Mouse (Mus musculus): ENCODE data around the gene Pdzd8. TPM values are rescaled to one million over a fixed set of nuclear protein-coding genes. Genes with fewer than 3 reads are reported as not detected.

Gene Pdzd8
- polyA plus RNA-seq, 1 experiment from 2014 or later = 16.8 TPM

DNA sequence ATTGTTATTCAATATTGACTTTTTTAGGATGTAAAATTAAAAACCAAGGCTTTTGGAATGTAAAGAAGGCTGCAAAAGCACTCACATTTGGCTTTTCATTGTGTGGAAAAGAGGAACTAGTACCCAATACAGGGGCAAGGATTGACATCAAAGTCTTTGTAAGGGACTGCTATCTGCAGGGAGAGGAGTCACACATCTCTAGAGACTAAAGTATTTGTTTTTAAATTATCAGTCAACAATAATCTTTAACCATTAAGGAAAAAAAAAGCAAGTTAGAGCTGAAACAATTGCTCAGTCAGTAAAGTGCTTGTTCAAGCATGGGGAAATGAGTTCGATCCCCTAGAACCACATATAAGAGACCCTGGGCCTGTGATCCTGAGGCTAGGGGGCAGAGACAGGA, 8.9 kb downstream of the Pdzd8 start:
- Histone ChIP-seq H3K9me3 (no peaks in the 10 kb centered on the region), H3K9ac (replicated peaks) (no peak overlapping the region), H3K27ac (no peak overlapping the region), H3K36me3 (peaks cover 9% of the 10 kb centered on the region; the same call in 1 of the 2 replicates), H3K4me2 (no peak overlapping the region), H3K4me1 (replicated peaks) (peaks cover 7% of the 10 kb centered on the region; the same call in 1 of the 2 replicates), H3K27me3 (no peaks in the 10 kb centered on the region), H3K4me3 (replicated peaks) (no peak overlapping the region)
- no peak for ATAC-seq (ENCODE audit: insufficient number of reproducible peaks, insufficient read depth, low FRiP score, low TSS enrichment, low read depth)
- WGBS = 94% methylated on average over 1 of the region's 1 CpGs

DNA sequence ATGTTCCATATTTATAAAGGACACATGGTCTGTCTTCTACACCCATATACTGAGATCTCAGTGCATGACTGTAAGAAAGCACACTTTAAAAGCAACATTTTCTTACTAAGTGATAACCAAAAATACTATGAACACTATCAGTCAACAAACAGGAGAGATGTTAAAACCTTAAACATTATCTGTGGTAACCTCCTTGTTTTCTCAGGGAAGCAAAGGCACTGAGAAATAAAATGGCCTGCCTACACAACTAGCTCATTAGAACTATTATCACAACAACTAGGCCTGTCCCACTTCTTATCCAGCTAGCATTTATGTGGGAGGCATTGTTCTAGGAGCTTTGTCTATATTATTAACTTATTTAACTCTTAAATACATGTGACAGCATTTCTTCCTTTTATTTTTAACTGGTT, 14.8 kb downstream of the Pdzd8 start:
- ATAC-seq (ENCODE audit: insufficient number of reproducible peaks, insufficient read depth, low FRiP score, low TSS enrichment, low read depth) = no peak
- no peak overlapping the region for H3K27ac ChIP-seq
- no peaks in the 10 kb centered on the region for H3K4me1 ChIP-seq (replicated peaks)
- H3K9ac ChIP-seq (replicated peaks) = no peak overlapping the region
- H3K36me3 ChIP-seq = peaks cover 6% of the 10 kb centered on the region; the same call in 1 of the 2 replicates
- H3K27me3 ChIP-seq = no peaks in the 10 kb centered on the region
- no peak overlapping the region for H3K4me2 ChIP-seq
- H3K4me3 ChIP-seq (replicated peaks) = no peak overlapping the region
- no peaks in the 10 kb centered on the region for H3K9me3 ChIP-seq

DNA sequence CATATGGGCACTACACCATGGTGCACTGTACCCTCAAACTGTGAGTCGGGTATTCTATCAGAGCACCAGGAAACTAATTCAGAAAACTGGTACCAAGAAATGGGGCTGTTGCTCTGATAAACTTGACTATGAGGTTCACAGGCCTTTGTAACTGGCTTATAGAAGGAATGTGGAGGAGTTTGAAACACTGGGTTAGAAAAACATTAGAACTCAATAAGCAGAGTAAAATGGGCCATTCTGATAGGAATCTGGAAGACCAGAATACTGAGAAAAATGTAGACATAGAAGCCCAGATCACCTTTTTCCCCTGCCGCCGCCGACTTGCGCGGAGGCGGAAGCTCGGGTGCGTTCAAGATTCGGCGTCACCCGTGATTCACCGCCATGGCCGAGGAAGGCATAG, 23.6 kb downstream of the Pdzd8 start, which contains the start of gene Rps12-ps3:
Rps12-ps3 (plus strand) TSS at position 301 of the 400 bp plus-strand sequence.
- Histone ChIP-seq H3K27me3 (no peaks in the 10 kb centered on the region), H3K4me2 (no peak within 1 kb of the TSS), H3K4me3 (replicated peaks) (no peak within 1 kb of the TSS), H3K36me3 (peaks cover 18% of the 10 kb centered on the region; the same call in 1 of the 2 replicates), H3K9ac (replicated peaks) (no peak within 1 kb of the TSS), H3K4me1 (replicated peaks) (no peaks in the 10 kb centered on the region), H3K27ac (no peak within 1 kb of the TSS), H3K9me3 (no peaks in the 10 kb centered on the region)
- ATAC-seq (ENCODE audit: insufficient number of reproducible peaks, insufficient read depth, low FRiP score, low TSS enrichment, low read depth) = no peak
- WGBS = 95% methylated on average over 14 of the region's 14 CpGs

DNA sequence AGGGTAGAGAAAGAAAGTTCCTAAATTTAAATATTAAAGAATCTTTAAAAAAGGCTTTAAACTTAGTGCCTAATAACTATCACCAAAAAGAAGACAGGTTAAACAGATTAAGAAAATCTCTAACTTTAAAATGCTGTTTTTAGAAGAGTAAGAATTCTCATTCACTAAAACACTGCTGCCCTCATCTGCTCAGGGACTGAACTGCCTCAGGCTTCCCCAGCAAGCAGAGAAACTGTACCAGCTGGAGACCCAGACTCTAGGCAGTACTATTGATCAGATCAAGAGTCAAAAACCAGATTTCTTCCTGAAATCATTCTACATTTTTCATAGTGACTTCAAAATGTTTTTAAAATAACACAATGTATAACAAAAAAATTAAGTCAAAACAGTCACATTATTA, 29.0 kb downstream of the Pdzd8 start:
- H3K9ac ChIP-seq (replicated peaks) = no peak overlapping the region
- H3K9me3 ChIP-seq = no peaks in the 10 kb centered on the region
- H3K4me1 ChIP-seq (replicated peaks) = no peaks in the 10 kb centered on the region
- no peak overlapping the region for H3K4me3 ChIP-seq (replicated peaks)
- no peak overlapping the region for H3K27ac ChIP-seq
- no peak overlapping the region for H3K4me2 ChIP-seq
- ATAC-seq (ENCODE audit: insufficient number of reproducible peaks, insufficient read depth, low FRiP score, low TSS enrichment, low read depth) = no peak
- peaks cover 3% of the 10 kb centered on the region; the same call in 1 of the 2 replicates for H3K36me3 ChIP-seq
- no peaks in the 10 kb centered on the region for H3K27me3 ChIP-seq

DNA sequence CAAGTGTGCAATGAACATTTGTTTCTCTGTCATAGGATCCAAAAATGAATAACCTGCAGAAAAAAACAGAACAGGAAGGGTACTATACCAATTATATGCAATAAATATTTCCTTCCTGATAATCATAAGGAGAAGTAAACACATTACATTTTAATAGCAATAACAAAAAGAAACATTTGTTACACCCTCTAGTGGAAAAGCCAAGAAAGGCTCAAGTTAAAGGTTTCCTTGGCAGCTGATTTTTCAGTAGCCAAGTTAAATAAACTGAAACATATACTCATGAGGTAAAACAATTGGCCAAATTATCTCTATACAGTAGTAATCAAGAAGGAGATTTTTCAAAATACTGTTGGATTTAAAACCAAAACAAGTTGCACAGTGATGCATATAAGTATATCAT, 30.3 kb downstream of the Pdzd8 start:
- Histone ChIP-seq H3K4me3 (replicated peaks) (no peak overlapping the region), H3K4me2 (no peak overlapping the region), H3K36me3 (peaks cover 3% of the 10 kb centered on the region; the same call in 1 of the 2 replicates), H3K27me3 (no peaks in the 10 kb centered on the region), H3K4me1 (replicated peaks) (no peaks in the 10 kb centered on the region), H3K9ac (replicated peaks) (no peak overlapping the region), H3K9me3 (no peaks in the 10 kb centered on the region), H3K27ac (no peak overlapping the region)
- ATAC-seq (ENCODE audit: insufficient number of reproducible peaks, insufficient read depth, low FRiP score, low TSS enrichment, low read depth) = no peak

DNA sequence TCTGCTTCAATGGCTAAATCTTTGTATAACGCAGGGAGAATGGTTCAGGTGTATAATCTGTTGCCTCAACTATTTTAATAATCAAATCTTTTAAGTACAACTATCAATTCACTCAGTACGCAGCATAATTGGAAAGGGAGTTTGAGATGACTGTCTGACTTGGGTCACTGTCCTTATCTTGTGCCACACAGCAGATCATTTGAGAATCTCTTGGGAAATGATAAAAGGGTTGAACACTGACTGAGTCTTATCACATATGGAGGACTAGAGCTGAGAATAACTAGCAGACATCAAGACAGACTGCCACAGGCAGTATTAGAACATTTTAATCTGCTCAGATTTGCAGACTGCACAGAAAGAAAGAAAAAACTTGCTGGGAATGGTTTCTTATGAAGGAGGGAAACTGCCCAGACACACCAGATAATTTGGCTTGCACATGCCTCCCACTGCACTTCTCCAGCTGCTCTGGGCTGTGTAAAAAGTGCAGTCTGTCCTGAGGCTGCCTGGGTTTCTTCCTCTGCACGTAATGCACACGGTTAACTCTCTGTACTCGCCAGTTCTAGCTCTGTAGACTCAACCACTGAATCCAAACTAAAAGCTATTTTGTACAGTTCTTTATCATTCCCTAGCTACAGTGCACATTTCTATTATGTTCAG, 53.3 kb downstream of the Pdzd8 start:
- Histone ChIP-seq H3K4me2 (no peak overlapping the region), H3K4me1 (replicated peaks) (no peaks in the 10 kb centered on the region)
- 89% methylated on average over 5 of the region's 5 CpGs for WGBS

DNA sequence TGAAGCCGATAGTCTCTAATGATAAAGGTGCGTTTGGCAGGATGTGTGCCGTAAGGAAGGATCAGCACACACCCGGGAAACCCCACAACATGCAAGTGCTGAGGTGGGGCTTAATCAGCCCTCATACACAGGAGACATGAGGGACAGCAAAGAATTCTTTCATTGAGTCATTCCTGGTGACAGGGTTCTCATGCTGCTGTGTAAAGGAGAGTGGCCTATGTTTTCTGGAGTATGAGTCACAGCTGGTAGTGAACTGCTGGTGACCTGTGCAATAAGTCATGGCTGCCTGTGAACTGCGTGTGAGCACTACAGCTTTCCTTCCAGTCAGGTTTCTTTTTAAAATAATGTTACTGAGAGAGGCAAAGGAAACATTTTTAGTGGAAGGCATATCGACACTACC, 55.8 kb downstream of the Pdzd8 start:
- Histone ChIP-seq H3K27ac (no peak overlapping the region), H3K4me2 (no peak overlapping the region), H3K27me3 (no peaks in the 10 kb centered on the region), H3K4me3 (replicated peaks) (no peak overlapping the region), H3K4me1 (replicated peaks) (no peaks in the 10 kb centered on the region), H3K9ac (replicated peaks) (no peak overlapping the region), H3K36me3 (no peaks in the 10 kb centered on the region), H3K9me3 (no peaks in the 10 kb centered on the region)
- no peak for ATAC-seq (ENCODE audit: insufficient number of reproducible peaks, insufficient read depth, low FRiP score, low TSS enrichment, low read depth)
- WGBS = 88% methylated on average over 6 of the region's 6 CpGs

More for the DNA sequence above, 53.3 kb downstream of the Pdzd8 start:
- H3K36me3 ChIP-seq = peaks cover 8% of the 10 kb centered on the region; the same call in 1 of the 2 replicates
- ATAC-seq (ENCODE audit: insufficient number of reproducible peaks, insufficient read depth, low FRiP score, low TSS enrichment, low read depth) = no peak
- no peak overlapping the region for H3K27ac ChIP-seq
- H3K27me3 ChIP-seq = no peaks in the 10 kb centered on the region
- no peaks in the 10 kb centered on the region for H3K9me3 ChIP-seq
- H3K4me3 ChIP-seq (replicated peaks) = no peak overlapping the region
- H3K9ac ChIP-seq (replicated peaks) = no peak overlapping the region

DNA sequence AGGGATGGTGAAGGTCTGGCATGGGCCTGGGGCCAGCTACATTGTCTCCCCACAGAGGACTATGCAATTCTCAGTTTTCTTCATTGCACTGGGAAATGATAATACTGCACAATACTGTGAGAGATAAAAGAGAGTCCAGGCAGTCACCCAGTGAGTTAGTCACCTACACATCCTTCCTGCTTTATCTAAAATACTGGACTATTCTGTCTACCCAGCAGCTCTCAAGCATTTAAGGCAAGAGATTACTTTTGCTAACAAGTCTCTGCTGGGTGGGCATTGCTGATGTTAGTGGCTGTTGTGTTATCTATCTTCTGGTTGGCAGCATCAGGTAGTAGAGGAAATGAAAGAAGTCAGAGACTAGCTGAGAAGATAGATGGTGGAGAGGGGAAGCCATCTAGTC, 56.5 kb downstream of the Pdzd8 start:
- no peak overlapping the region for H3K4me2 ChIP-seq
- no peak for ATAC-seq (ENCODE audit: insufficient number of reproducible peaks, insufficient read depth, low FRiP score, low TSS enrichment, low read depth)
- H3K27ac ChIP-seq = no peak overlapping the region
- no peaks in the 10 kb centered on the region for H3K9me3 ChIP-seq
- H3K27me3 ChIP-seq = no peaks in the 10 kb centered on the region
- H3K4me1 ChIP-seq (replicated peaks) = no peaks in the 10 kb centered on the region
- no peaks in the 10 kb centered on the region for H3K36me3 ChIP-seq
- H3K9ac ChIP-seq (replicated peaks) = no peak overlapping the region
- H3K4me3 ChIP-seq (replicated peaks) = no peak overlapping the region

DNA sequence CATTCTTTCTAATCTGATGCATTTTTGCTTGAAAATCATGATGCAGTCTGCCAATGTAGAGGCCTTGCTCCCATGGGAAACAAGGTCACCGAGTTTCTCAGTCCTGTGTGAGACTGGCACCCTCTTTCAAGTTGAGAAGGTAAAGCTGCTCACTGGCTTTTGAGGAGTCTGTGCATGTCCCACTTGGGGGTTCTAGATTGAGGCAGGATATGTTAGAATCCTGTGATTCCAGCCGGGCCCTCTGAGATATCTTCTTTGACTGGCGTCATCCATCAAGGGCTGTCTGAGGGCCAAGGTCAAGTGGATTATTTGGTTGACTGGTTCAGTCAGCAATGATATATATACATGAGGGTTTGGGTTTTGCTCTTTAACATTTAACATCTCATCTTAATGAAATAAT, 63.6 kb downstream of the Pdzd8 start:
- Histone ChIP-seq H3K27me3 (no peaks in the 10 kb centered on the region), H3K4me1 (replicated peaks) (no peaks in the 10 kb centered on the region), H3K4me2 (no peak overlapping the region), H3K9ac (replicated peaks) (no peak overlapping the region), H3K4me3 (replicated peaks) (no peak overlapping the region), H3K36me3 (no peaks in the 10 kb centered on the region), H3K27ac (no peak overlapping the region), H3K9me3 (no peaks in the 10 kb centered on the region; the same call in 1 of the 2 replicates)
- WGBS = 94% methylated on average over 3 of the region's 3 CpGs
- ATAC-seq (ENCODE audit: insufficient number of reproducible peaks, insufficient read depth, low FRiP score, low TSS enrichment, low read depth) = no peak

DNA sequence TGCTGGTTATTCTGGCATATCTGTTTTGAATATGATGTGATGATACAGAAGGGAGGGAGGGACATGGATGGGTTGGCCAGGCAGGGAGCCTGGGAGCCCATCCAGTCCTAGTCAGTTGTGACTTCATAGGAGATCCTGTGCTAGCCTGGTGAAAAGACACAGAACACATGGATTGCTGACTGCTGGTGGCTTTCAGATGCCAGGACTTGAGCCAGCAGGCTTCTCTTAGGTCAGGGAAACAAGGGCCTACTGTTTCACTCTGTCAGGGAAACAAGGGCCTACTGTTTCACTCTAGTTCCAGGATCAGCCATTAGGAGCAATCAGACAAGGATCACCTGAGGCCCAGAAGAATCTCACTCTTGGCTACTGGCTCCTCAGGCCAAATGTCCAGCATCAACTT, 64.7 kb downstream of the Pdzd8 start:
- Histone ChIP-seq H3K27me3 (no peaks in the 10 kb centered on the region), H3K4me3 (replicated peaks) (no peak overlapping the region), H3K27ac (peak overlapping the region; percentile 62; the same call in 1 of the 2 replicates), H3K9ac (replicated peaks) (no peak overlapping the region), H3K36me3 (no peaks in the 10 kb centered on the region), H3K4me2 (no peak overlapping the region), H3K4me1 (replicated peaks) (no peaks in the 10 kb centered on the region), H3K9me3 (no peaks in the 10 kb centered on the region; the same call in 1 of the 2 replicates)
- no peak for ATAC-seq (ENCODE audit: insufficient number of reproducible peaks, insufficient read depth, low FRiP score, low TSS enrichment, low read depth)

DNA sequence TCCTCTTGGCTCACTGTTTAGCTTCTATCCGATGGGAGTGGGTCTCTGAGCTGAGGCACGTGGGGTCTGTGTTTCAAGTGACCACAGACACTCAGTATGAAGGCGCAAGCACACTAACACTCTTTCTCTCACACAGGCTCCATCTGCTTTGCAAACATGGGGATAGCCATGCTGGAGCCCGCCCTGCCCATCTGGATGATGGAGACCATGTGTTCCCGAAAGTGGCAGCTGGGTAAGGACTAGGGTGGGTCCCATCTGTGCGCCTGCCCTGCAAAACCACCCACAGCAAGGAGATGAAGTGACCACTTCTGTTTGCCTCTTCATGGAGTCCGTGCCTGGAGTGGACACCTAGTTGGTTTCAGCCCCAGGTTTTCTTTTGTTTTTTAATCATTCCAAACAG, 69.2 kb downstream of the Pdzd8 start:
- Histone ChIP-seq H3K4me3 (replicated peaks) (no peak overlapping the region), H3K27ac (no peak overlapping the region), H3K9me3 (no peaks in the 10 kb centered on the region; the same call in 1 of the 2 replicates), H3K4me2 (no peak overlapping the region), H3K4me1 (replicated peaks) (no peaks in the 10 kb centered on the region), H3K9ac (replicated peaks) (no peak overlapping the region), H3K36me3 (no peaks in the 10 kb centered on the region), H3K27me3 (no peaks in the 10 kb centered on the region)
- WGBS = 78% methylated on average over 7 of the region's 7 CpGs
- ATAC-seq (ENCODE audit: insufficient number of reproducible peaks, insufficient read depth, low FRiP score, low TSS enrichment, low read depth) = no peak

DNA sequence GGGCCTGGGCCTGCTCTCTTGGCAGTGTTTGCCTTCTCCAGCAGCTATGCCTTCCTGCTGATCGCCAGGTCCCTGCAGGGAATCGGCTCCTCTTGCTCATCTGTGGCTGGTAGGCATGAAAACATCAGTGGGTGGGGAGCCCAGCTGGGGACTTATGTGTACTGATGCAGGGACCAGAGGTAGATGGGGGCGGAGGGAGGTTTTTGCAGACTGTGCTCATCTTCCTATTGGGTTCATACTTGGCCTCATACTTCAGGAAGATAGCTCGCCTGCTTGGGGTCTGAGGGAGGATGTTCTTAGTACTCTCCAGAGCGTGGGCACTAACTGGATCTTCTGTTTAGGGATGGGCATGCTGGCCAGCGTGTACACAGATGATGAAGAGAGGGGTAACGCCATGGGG, 72.4 kb downstream of the Pdzd8 start:
- no peaks in the 10 kb centered on the region for H3K4me1 ChIP-seq (replicated peaks)
- H3K9ac ChIP-seq (replicated peaks) = no peak overlapping the region
- no peak overlapping the region for H3K4me3 ChIP-seq (replicated peaks)
- no peaks in the 10 kb centered on the region for H3K36me3 ChIP-seq
- no peak overlapping the region for H3K4me2 ChIP-seq
- WGBS = 88% methylated on average over 7 of the region's 7 CpGs
- no peaks in the 10 kb centered on the region for H3K27me3 ChIP-seq
- H3K27ac ChIP-seq = no peak overlapping the region
- no peak for ATAC-seq (ENCODE audit: insufficient number of reproducible peaks, insufficient read depth, low FRiP score, low TSS enrichment, low read depth)
- H3K9me3 ChIP-seq = no peaks in the 10 kb centered on the region

All from limb, embryonic 12.5 days (tissue).